Mouse (Mus musculus): ENCODE measurements around the gene Olfr178.

The Olfr178 gene

GRCm38 (mm10) chr16:58891963-58892362, at the start of gene Olfr178:
Gene Olfr178 (minus strand): TSS chr16:58892063.
- DNase-seq (ENCODE audit: low read depth, low spot score): no peak

DNA sequence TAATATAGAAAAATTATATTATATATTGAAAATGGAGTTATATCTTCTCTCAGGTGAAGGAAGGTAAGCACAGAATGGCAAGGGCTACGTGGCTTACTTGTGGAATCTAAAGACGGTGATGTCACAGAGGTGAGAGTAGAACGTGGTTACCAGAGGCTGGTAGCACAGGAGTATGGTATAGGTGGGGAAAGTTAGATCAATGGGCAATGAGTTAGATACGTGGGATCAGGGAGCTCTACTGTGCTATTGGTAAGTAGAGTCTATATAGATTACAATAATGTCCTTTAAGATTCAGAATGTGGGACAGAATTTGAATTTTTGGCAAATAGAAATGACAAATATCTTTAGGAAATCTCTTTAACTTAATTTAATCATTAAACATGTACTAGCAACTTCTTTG, 37.4 kb upstream of the Olfr178 start, which contains the start of gene Olfr180:
Gene Olfr180 (minus strand): TSS at position 101 of the 400 bp plus-strand sequence.
- no peak for DNase-seq (ENCODE audit: low read depth, low spot score)

- DNase-seq (ENCODE audit: low read depth, low spot score): no peak
These were observed 36.8 kb upstream of the Olfr178 start, which contains the start of gene Olfr181 for GRCm38 (mm10) chr16:58928655-58929054. Gene Olfr181 (minus strand): TSS chr16:58928755.

- DNase-seq (ENCODE audit: low read depth, low spot score): no peak
These were observed 7.4 kb downstream of the Olfr178 start for GRCm38 (mm10) chr16:58884416-58884815.

GRCm38 (mm10) chr16:58874668-58875067, 17.2 kb downstream of the Olfr178 start, which contains the start of gene Olfr177:
Gene Olfr177 (minus strand): TSS chr16:58874768.
- no peak for DNase-seq (ENCODE audit: low read depth, low spot score)

DNA sequence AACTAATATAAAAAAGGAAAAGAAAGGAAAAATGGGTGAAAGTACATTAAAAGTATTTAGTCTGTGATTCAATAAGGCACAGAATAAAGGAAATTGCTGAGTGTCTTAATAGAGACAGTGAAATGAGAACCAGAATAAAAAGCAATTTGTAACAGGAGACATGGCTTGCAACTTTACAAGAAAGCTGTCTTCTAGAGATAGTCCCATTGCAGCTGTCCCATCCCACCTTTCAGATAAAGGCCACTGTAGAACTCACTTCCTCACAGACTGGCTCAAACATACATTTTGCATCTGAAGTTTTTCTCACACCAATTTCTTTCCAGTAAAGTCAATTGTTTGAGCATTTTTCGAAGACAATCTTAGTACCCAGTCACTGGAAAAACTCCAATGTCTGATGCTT, 30.4 kb downstream of the Olfr178 start:
- DNase-seq (ENCODE audit: low read depth, low spot score): no peak

DNA sequence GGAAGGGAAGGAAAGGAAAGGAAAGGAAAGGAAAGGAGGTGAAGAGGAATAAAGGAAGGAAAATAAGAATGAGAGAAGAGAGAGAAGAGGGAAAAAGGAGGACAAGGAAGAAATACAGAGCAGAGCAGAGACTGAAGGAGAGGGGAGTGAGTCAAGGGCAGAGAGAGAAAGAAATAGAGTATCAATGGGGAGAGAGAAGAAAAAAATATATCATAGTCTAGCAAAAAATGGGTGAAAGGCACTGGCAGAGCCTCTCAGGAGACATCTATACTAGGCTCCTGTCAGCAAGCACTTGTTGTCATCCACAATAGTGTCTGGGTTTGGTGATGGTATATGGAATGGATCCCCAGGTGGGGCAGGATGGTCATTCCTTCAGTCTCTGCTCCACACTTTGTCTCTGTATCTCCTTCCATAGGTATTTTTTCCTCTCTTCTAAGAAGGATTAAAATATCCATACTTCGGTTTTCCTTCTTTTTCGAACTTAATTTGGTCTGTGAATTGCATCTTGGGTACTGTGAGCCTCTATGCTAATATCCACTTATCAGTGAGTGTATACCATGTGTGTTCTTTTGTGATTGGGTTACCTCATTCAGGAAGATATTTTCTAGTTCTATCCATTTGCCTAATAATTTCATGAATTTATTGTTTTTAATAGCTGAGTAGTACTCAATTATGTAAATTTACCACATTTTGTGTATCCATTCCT, 31.7 kb downstream of the Olfr178 start:
- no peak for DNase-seq (ENCODE audit: low read depth, low spot score)
